Mouse (Mus musculus): ENCODE measurements around the gene Sgcb.

DNA sequence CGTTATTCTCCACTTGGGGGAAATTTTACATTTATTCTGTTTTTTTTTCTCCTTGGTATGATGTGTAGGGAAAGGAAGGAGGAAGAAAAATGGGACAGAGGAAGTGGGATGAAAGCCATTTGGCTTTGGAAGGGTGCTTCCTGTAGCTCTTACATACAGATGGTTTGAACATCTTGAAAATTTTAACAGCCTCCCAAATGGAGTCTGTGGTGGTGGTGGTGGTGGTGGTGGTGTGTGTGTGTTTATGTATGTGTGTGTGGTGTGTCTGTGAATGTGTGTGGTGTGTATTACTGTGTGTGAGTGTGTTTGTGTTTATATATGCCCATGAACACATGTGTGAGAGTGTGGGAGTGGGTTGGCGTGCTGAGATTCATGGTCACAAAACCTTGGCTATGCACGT, 28.0 kb upstream of the Sgcb start:
- TF ChIP-seq CTCF (IDR thresholded peaks at IDR 0.05; ENCODE audit: extremely low read depth, insufficient read depth, low read length) (no peak), POLR2A (IDR thresholded peaks at IDR 0.05; ENCODE audit: extremely low read depth, insufficient read depth, low read length) (no peak)
